Comparison of ENCODE assay signal across 8 mouse cellular contexts in genomic region chr15:31365041-31365719, GRCm38 (mm10). TPM values are rescaled to one million over a fixed set of nuclear protein-coding genes. Genes with fewer than 3 reads are reported as not detected.
DNase-seq lines count a peak whose midpoint lies in the region; ATAC-seq and TF ChIP-seq lines count a peak whose summit lies in the region.

No protein-coding gene starts in this region.

- 23% methylated on average over 11 of the region's 11 CpGs for WGBS in kidney, embryonic 14.5 days
- WGBS in hindbrain, embryonic 13.5 days, result 21% methylated on average over 11 of the region's 11 CpGs
- 15% methylated on average over 11 of the region's 11 CpGs for WGBS in midbrain, embryonic 14.5 days

- H3K4me2 ChIP-seq in kidney, embryonic 14.5 days (replicated peaks; ENCODE audit: low read depth, low read length), result peak overlapping the region; percentile 100
- peak overlapping the region; percentile 99 for H3K4me2 ChIP-seq in hindbrain, embryonic 13.5 days
- H3K4me2 ChIP-seq in midbrain, embryonic 14.5 days (ENCODE audit: low read length), result peak overlapping the region; percentile 99

- no peaks in the 10 kb centered on the region for H3K9me3 ChIP-seq in kidney, embryonic 14.5 days (ENCODE audit: control insufficient read depth, low read length)
- no peaks in the 10 kb centered on the region for H3K9me3 ChIP-seq in hindbrain, embryonic 13.5 days
- H3K9me3 ChIP-seq in midbrain, embryonic 14.5 days (ENCODE audit: control insufficient read depth, low read length), result no peaks in the 10 kb centered on the region

- H3K9ac ChIP-seq in kidney, embryonic 14.5 days (ENCODE audit: low read depth, low read length), result no peak overlapping the region
- no peak overlapping the region for H3K9ac ChIP-seq in hindbrain, embryonic 13.5 days
- no peak overlapping the region for H3K9ac ChIP-seq in midbrain, embryonic 14.5 days (replicated peaks; ENCODE audit: low read length)

- no peak overlapping the region for H3K27ac ChIP-seq in kidney, embryonic 14.5 days (ENCODE audit: low read depth, low read length)
- no peak overlapping the region for H3K27ac ChIP-seq in bone marrow macrophage, adult 2 months (ENCODE audit: insufficient read depth, low read depth, low read length)
- H3K27ac ChIP-seq in hindbrain, embryonic 13.5 days, result no peak overlapping the region
- no peak overlapping the region for H3K27ac ChIP-seq in midbrain, embryonic 14.5 days (replicated peaks; ENCODE audit: low read depth, low read length)

- TF ChIP-seq POLR2A in bone marrow macrophage, adult 2 months (IDR thresholded peaks at IDR 0.05; ENCODE audit: borderline replicate concordance, low read depth, low read length), result 0 out of 2 replicates have a peak, but pooled peaks have one; percentile 26

- H3K4me3 ChIP-seq in kidney, embryonic 14.5 days (ENCODE audit: low read length), result peak overlapping the region; percentile 59
- peak overlapping the region; percentile 92 for H3K4me3 ChIP-seq in bone marrow macrophage, adult 2 months (ENCODE audit: insufficient read depth, low read length)
- H3K4me3 ChIP-seq in hindbrain, embryonic 13.5 days, result peak overlapping the region; percentile 57
- peak overlapping the region; percentile 43; the same call in 1 of the 2 replicates for H3K4me3 ChIP-seq in midbrain, embryonic 14.5 days (replicated peaks; ENCODE audit: low read depth, low read length)

- no peaks in the 10 kb centered on the region for H3K36me3 ChIP-seq in kidney, embryonic 14.5 days (ENCODE audit: control insufficient read depth, insufficient read depth, low read length)
- H3K36me3 ChIP-seq in hindbrain, embryonic 13.5 days, result no peaks in the 10 kb centered on the region
- H3K36me3 ChIP-seq in midbrain, embryonic 14.5 days (ENCODE audit: control insufficient read depth, insufficient read depth, low read length), result no peaks in the 10 kb centered on the region

- no peak for ATAC-seq in kidney, embryonic 14.5 days (ENCODE audit: low FRiP score, low TSS enrichment)
- no peak for ATAC-seq in hindbrain, embryonic 13.5 days (ENCODE audit: low FRiP score)
- no peak for ATAC-seq in midbrain, embryonic 14.5 days (ENCODE audit: low FRiP score, low TSS enrichment)
- no peak for ATAC-seq in inflammation-experienced regulatory T-cells, adult 6 months

- peaks cover 35% of the 10 kb centered on the region for H3K27me3 ChIP-seq in kidney, embryonic 14.5 days (ENCODE audit: control insufficient read depth, insufficient read depth, low read length)
- peaks cover 83% of the 10 kb centered on the region for H3K27me3 ChIP-seq in hindbrain, embryonic 13.5 days
- peaks cover 47% of the 10 kb centered on the region for H3K27me3 ChIP-seq in midbrain, embryonic 14.5 days (ENCODE audit: control insufficient read depth, insufficient read depth, low read length)

- TF ChIP-seq CTCF in bone marrow macrophage, adult 2 months (IDR thresholded peaks at IDR 0.05; ENCODE audit: low read depth, low read length), result no peak

- no peak for DNase-seq in kidney, adult 8-10 months
- no peak for DNase-seq in midbrain, embryonic 14.5 days
- DNase-seq in ovary, postnatal 10 days (ENCODE audit: low spot score), result no peak
- DNase-seq in frontal cortex, postnatal 14 days (ENCODE audit: low spot score in 2 of 2), result no peak

- H3K4me1 ChIP-seq in kidney, embryonic 14.5 days (ENCODE audit: control insufficient read depth, insufficient read depth, low read length), result peaks cover 18% of the 10 kb centered on the region; the same call in 1 of the 2 replicates
- peaks cover 17% of the 10 kb centered on the region for H3K4me1 ChIP-seq in bone marrow macrophage, adult 2 months (ENCODE audit: control insufficient read depth, insufficient read depth, low read length)
- peaks cover 38% of the 10 kb centered on the region for H3K4me1 ChIP-seq in hindbrain, embryonic 13.5 days (replicated peaks)
- peaks cover 9% of the 10 kb centered on the region for H3K4me1 ChIP-seq in midbrain, embryonic 14.5 days (ENCODE audit: control insufficient read depth, insufficient read depth, low read length)

RNA-seq across cellular contexts. Expression of gene Ankrd33b, which starts 2.3 kb away (rescaled TPM):
- polyA plus RNA-seq in kidney, embryonic 14.5 days (2014; fragmentation: Nextera tagmentation; extraction: Ambion mirVana), result 2.1 and 3.7 TPM in 2 replicates
- 7.8 and 9.5 TPM in 2 replicates for polyA plus RNA-seq in bone marrow macrophage, adult 2 months (2012; ENCODE audit: insufficient read depth, insufficient read length, missing spikeins)
- 0.71 and 1.5 TPM in 2 replicates for polyA plus RNA-seq in hindbrain, embryonic 13.5 days (2015; fragmentation: Nextera tagmentation; extraction: Ambion mirVana)
- 0.18 and 0.64 TPM in 2 replicates for polyA plus RNA-seq in midbrain, embryonic 14.5 days (2014; fragmentation: Nextera tagmentation; extraction: Ambion mirVana)
- polyA plus RNA-seq in inflammation-experienced regulatory T-cells, adult 6 months (2017; shearing (Covaris generic)), result not detected
